Mouse (Mus musculus) embryo, embryonic 9.5 days (tissue): ENCODE measurements around the gene Gad2.

Experiments used
- DNase-seq: peaks from one replicate; pipeline ENCODE4 v3.0.0-alpha.2; 2017; ENCODE audit errors: extremely low spot score

Gad2 gene

DNA sequence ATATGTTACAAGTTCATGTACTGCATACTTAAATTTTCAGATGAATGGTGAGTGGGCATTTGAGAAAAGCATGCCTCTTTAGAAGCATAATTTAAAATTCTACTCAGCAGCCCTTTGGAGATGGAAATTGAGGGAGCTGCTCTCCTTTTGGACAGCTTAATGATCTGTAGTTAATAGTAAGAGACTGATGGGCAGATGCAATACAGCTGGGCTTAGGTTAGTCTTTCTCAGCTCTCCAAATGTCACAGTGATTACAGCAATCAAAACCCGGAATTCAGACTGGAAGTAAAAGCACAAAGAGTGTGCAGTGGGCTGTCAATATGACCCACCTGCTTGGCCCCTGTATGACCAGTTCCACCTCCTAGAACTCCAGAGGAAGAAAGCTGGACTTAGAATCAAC is 24.1 kb downstream of the Gad2 start:
- DNase-seq = no peak

GRCm38 (mm10) chr2:22648394-22648793 is 26.4 kb downstream of the Gad2 start:
- DNase-seq = no peak

DNA sequence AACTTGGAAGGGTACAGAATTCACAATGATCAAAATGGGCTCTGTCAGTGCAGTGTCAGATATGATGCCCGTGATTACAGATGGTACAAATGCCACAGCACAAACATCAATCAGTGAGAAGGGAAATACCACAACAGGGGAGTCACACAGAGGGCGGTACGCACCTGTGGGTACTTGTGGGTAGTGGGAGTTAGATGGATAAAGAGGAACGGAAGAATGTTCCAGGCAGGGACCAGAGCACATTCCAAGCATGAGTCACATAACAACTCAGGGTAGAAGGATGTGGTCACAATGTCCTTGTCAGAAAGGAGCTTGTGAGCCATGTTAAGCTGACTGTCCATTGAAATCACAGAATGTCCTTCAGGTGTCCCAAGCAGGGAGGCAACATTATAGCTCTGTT is 29.8 kb downstream of the Gad2 start:
- DNase-seq = no peak

DNA sequence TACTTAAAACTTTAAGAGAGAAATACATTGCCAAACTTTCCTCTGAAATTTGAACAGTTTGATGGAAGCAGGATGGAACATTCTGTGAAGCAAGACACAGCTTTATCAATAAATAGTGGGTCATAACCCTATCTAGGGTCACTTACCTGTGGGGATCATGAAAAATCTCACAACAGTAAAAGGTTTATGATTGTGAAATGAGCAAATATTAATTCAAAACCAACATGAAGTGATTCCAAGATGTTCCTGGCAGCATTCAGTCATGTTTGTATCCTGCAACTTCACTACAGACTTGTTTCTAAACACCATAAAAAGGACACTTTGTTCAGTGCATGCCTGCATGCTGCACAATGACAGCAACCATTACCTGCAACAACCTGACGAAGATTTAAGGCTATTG is 41.7 kb downstream of the Gad2 start:
- DNase-seq = no peak

DNA sequence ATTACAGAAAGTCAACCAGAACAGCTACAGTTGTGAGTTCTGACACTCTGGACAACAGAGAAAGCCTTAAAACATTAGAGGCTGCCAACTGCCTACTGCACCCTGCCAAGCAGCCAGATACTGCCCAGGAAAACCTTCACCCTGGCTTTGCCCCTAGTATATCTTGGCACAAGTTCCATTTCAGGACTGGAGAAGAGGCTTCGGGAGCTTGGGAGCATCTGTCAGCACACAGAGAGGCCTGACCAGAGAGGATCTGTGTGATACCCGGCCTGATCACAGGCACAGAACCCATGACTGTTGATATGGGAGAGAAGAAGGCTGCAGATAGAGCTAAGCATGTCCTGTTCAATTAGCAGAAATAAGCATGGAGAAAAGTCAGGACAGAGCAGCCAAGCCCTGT is 48.4 kb downstream of the Gad2 start:
- no peak for DNase-seq

- no peak for DNase-seq
Observed at GRCm38 (mm10) chr2:22671348-22671747, 49.3 kb downstream of the Gad2 start.

GRCm38 (mm10) chr2:22677066-22677465 is 55.1 kb downstream of the Gad2 start:
- DNase-seq = no peak

GRCm38 (mm10) chr2:22679944-22680343 is 57.9 kb downstream of the Gad2 start:
- DNase-seq = no peak

DNA sequence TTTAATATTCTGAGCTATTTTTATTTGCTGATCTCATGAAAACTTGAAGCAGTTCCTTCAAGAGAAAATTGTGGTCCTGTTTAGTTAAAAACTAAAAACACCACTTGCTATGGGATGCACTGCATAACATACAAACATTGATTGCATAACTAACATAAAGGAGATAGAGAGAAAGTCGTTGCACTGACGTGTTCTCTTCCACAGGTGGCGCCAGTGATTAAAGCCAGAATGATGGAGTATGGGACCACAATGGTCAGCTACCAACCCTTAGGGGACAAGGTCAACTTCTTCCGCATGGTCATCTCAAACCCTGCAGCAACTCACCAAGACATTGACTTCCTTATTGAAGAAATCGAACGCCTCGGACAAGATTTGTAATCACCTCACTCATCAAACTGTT is 68.0 kb downstream of the Gad2 start:
- no peak for DNase-seq

GRCm38 (mm10) chr2:22704780-22705727 is 83.0 kb downstream of the Gad2 start:
- no peak for DNase-seq

DNA sequence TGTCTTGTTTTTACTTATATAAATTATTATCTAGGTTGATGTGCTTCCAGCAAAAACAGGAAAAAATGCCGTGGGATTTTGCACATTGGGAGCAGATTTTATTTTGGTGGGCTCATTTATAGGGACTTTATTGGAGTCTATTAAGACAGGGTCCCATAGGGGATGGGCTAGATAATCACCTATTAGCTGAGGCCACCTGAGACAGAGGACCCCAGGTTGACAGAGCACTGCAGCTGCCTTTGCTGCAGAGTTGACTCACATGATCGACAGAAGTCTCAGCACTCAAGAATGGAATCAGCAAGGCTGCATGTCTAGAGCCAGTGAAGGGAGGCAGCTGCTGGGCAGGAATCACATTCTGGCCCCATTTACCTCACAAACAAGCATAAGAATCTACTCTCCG is 84.2 kb downstream of the Gad2 start:
- no peak for DNase-seq

- DNase-seq = peak; percentile 74
Observed at GRCm38 (mm10) chr2:22721522-22722470, 99.8 kb downstream of the Gad2 start.

- no peak for DNase-seq
Observed at GRCm38 (mm10) chr2:22723927-22724534, 102.0 kb downstream of the Gad2 start.

DNA sequence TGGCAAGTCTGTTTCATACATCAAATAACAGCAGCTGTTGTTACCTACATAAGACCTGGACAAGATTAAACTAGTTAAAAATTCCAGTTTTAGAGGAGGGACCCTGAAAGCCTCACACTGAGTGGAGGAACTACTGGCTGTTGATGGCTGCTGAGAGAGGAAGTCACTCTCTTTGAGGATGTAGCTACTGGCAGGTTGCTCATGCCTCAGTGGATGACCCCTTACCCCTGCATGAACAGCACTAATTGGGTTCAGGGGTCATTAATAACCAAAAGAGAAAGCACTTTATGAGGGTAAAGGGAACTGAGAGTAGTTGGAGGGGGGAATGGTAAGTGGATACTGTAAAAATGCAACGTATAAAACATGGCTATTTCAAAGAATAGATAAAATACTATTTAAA is 105.1 kb downstream of the Gad2 start:
- DNase-seq = no peak

DNA sequence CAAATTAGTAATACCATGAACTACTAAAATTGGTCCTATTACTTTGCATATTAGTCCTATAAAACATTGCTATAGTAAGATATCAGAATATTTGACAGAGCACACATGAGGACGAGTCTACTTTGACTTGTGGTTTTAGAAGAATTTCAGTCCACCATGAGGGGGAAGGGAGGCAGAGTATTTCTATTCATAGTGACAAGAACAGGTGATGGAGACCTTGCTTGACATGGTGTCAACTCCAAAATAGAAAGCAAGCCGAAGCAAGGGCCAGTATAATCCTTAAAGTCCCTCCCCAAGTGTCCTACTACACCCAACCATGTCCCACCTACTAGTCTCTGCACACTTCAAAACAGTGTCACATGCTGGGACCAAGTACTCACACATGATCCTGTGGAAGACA is 114.1 kb downstream of the Gad2 start:
- DNase-seq = no peak

DNA sequence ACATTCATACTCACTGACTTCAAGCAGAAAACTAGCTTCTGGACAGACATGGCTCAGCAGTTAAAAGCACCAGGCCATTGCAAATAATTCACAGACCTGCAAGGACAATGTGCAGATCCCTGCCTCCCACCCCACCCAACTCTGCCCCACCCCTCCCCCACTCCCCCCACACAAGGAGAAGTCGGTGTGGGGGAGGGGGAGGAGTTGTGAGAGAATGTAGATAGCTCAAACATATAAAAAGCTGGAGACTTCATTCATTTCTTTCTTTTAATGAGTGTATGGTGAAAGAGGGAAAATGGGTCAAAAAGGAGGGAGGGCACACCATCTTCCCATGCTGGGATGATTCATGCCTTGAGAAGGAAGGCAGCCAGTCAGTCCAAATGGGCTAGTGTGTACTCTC is 117.4 kb downstream of the Gad2 start:
- DNase-seq = peak; percentile 20

GRCm38 (mm10) chr2:22740441-22740840 is 118.4 kb downstream of the Gad2 start:
- no peak for DNase-seq

DNA sequence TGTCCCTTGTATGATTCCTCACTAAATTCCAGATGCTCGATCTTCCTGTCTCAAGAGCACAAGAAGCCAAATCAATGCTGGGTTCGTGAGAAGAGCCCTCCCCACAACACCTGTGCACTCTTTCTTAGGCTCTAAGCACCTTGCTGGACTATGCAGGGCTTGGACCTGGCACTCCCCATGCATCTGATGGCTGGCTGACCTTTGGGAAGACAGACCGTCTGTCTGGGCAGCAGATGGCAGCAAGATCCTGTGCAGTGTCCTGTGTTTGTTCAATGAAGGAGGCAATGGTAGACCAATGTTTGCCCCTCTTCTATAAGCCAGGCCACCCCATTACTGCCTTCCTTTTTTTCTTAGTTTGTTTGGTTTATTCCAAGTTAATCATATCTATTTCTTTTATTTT is 119.2 kb downstream of the Gad2 start:
- no peak for DNase-seq
